ENCODE assay signal across 16 mouse cellular contexts in genomic region chr9:74921422-74921821, GRCm38 (mm10). TPM values are rescaled to one million over a fixed set of nuclear protein-coding genes. Genes with fewer than 3 reads are reported as not detected.
"Had no signal": no experiment of that assay in that cellular context is flagged by ENCODE, and none has a peak within 500 bp of the region (broad histone marks: within the 10 kb centered on the region; RNA-seq: fewer than 3 reads in every experiment).

No protein-coding gene starts in this region.

- DNase-seq: liver, embryonic 13.5 days; lung, adult 18-20 months; lung, postnatal 36 days; right cerebral cortex, adult 18-20 months; right cerebral cortex, postnatal 25 days; thymus, postnatal 4 days had no signal

- H3K27ac ChIP-seq: intestine, embryonic 15.5 days; left cerebral cortex, adult 2 months; limb, embryonic 15.5 days; liver, embryonic 13.5 days; midbrain, embryonic 13.5 days; neural tube, embryonic 15.5 days had no signal

- ATAC-seq: intestine, embryonic 15.5 days; midbrain, embryonic 13.5 days had no signal

- H3K27me3 ChIP-seq: intestine, embryonic 15.5 days; limb, embryonic 15.5 days; liver, embryonic 13.5 days; midbrain, embryonic 13.5 days; neural tube, embryonic 15.5 days had no signal

- H3K36me3 ChIP-seq: intestine, embryonic 15.5 days; limb, embryonic 15.5 days; liver, embryonic 13.5 days; midbrain, embryonic 13.5 days; neural tube, embryonic 15.5 days had no signal

- H3K4me3 ChIP-seq: intestine, embryonic 15.5 days; left cerebral cortex, adult 2 months; limb, embryonic 15.5 days; liver, embryonic 13.5 days; midbrain, embryonic 13.5 days; myocyte; neural tube, embryonic 15.5 days had no signal

- H3K9ac ChIP-seq: intestine, embryonic 15.5 days; limb, embryonic 15.5 days; liver, embryonic 13.5 days; midbrain, embryonic 13.5 days; neural tube, embryonic 15.5 days had no signal

- H3K4me1 ChIP-seq: intestine, embryonic 15.5 days; limb, embryonic 15.5 days had no signal

- H3K4me2 ChIP-seq: intestine, embryonic 15.5 days; limb, embryonic 15.5 days; liver, embryonic 13.5 days; midbrain, embryonic 13.5 days; neural tube, embryonic 15.5 days had no signal

- H3K9me3 ChIP-seq: intestine, embryonic 15.5 days; limb, embryonic 15.5 days; liver, embryonic 13.5 days; midbrain, embryonic 13.5 days had no signal

RNA-seq across cellular contexts. Expression of gene Onecut1, which starts 59.7 kb away (rescaled TPM):
- total RNA-seq: megakaryocyte-erythroid progenitor cell, adult 5-6 weeks had no signal
- polyA plus RNA-seq: large intestine, adult 2 months; lung, embryonic 16.5 days; myocyte; small intestine, adult 2 months had no signal
